Mouse (Mus musculus): ENCODE data around the gene Slc23a2.

GRCm38 (mm10) chr2:132028107-132028506, 116.8 kb downstream of the Slc23a2 start:
- TF ChIP-seq CTCF (IDR thresholded peaks at IDR 0.05; ENCODE audit: low read depth) (no peak), EP300 (IDR thresholded peaks at IDR 0.05; ENCODE audit: low read depth) (no peak)

Measured in liver, embryonic 14.5 days (tissue).